Mouse (Mus musculus) intestine, postnatal 0 days (tissue): ENCODE results near the gene Hoxa7. TPM values are rescaled to one million over a fixed set of nuclear protein-coding genes. Genes with fewer than 3 reads are reported as not detected.
A peak's percentile ranks its signal among the peaks of the same experiment; 100 is the strongest.

Experiments used
- ATAC-seq: fragments of 200-750 bp; cut with Nextera tagmentation; 2 replicates; pipeline ENCODE4 v1.8.0; 2017; ENCODE audit warnings: mild to moderate bottlenecking, moderate TSS enrichment, moderate library complexity
- H3K27ac ChIP-seq: fragments of 300-500 bp; sonication (generic); 2 replicates; pipeline ENCODE4 v1.5.1; 2014; ENCODE audit warnings: mild to moderate bottlenecking, low read depth, low read length, moderate library complexity
- H3K27me3 ChIP-seq: fragments of 300-500 bp; sonication (generic); replicated peaks from 2 replicates; pipeline ENCODE4 v1.6.1; 2014; ENCODE audit warnings: low read length, mixed read lengths; ENCODE audit not compliant: control insufficient read depth, insufficient read depth
- H3K36me3 ChIP-seq: fragments of 300-500 bp; sonication (generic); 2 replicates; pipeline ENCODE4 v1.6.1; 2014; ENCODE audit warnings: mild to moderate bottlenecking, moderate library complexity; ENCODE audit not compliant: control insufficient read depth, insufficient read depth
- H3K4me1 ChIP-seq: fragments of 300-500 bp; sonication (generic); replicated peaks from 2 replicates; pipeline ENCODE4 v1.6.1; 2014; ENCODE audit warnings: antibody characterized with exemption, low read length, mixed read lengths; ENCODE audit not compliant: control insufficient read depth, insufficient read depth
- H3K4me2 ChIP-seq: fragments of 300-500 bp; sonication (generic); replicated peaks from 2 replicates; pipeline ENCODE4 v1.6.1; 2014; ENCODE audit warnings: low read depth, mild to moderate bottlenecking, moderate library complexity
- H3K4me3 ChIP-seq: fragments of 300-500 bp; sonication (generic); 2 replicates; pipeline ENCODE4 v1.5.1; 2014; ENCODE audit warnings: low read depth, low read length
- H3K9ac ChIP-seq: fragments of 300-500 bp; sonication (generic); 2 replicates; pipeline ENCODE4 v1.6.1; 2014; ENCODE audit warnings: mild to moderate bottlenecking, low read depth, low read length
- H3K9me3 ChIP-seq: fragments of 300-500 bp; sonication (generic); 2 replicates; pipeline ENCODE4 v1.6.1; 2016; ENCODE audit warnings: mixed run types; ENCODE audit not compliant: control insufficient read depth
- CTCF ChIP-seq: sonication (generic); IDR thresholded peaks from 2 replicates; pipeline ENCODE4 v1.5.1; 2016; ENCODE audit warnings: low read depth, mild to moderate bottlenecking, control low read depth, antibody characterized with exemption, moderate library complexity
- WGBS: fragments of 180-500 bp; shearing (Covaris S2); extraction: QIAGEN DNeasy Blood & Tissue Kit; methylation state at CpG from one replicate; pipeline ENCODE4 v1.1.7; 2014; 5-methylcytosine and 5-hydroxymethylcytosine counted together
- polyA plus RNA-seq: library from polyadenylated mRNA; unstranded; fragments of >200 nt; fragmentation: Nextera tagmentation; extraction: Ambion mirVana; gene quantifications from 2 replicates; pipeline ENCODE4 v1.2.1, GENCODE M21; 2015

The Hoxa7 gene
- polyA plus RNA-seq, 1 experiment from 2014 or later = 6.2 TPM

DNA sequence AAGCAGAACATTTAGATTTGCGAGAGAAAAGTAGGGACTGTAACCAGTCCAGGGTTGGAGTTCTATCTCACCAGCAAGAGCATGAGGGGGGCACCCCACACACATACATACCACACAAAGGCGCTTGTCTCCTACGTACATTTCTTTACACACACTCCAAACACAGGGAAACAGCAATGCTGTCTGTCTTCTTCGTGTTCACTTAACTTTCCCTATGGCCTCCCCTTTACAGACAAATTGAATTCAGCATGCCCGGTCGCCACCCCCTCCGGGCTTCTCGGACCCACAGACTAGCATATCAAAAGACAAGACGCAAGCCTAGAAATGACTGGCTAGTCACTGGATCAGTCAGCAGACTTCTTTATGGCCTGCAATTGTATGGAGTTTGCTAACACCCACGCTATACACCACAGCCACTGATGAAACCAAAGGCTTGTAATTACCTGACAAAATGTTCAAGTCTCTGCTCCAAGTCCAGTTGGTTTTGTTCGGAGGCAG, 41.4 kb downstream of the Hoxa7 start:
- 54% methylated on average over 11 of the region's 11 CpGs for WGBS
- Histone ChIP-seq H3K4me1 (0 out of 2 replicates have a peak, but pooled peaks cover 3% of the 10 kb centered on the region), H3K4me3 (peak overlapping the region; percentile 61), H3K9me3 (no peaks in the 10 kb centered on the region), H3K4me2 (peak overlapping the region; percentile 76), H3K36me3 (no peaks in the 10 kb centered on the region), H3K27me3 (peaks cover 12% of the 10 kb centered on the region; the same call in 1 of the 2 replicates), H3K9ac (peak overlapping the region; percentile 61; the same call in 1 of the 2 replicates), H3K27ac (peak overlapping the region; percentile 58; the same call in 1 of the 2 replicates)
- no peak for TF ChIP-seq CTCF
- no peak for ATAC-seq

DNA sequence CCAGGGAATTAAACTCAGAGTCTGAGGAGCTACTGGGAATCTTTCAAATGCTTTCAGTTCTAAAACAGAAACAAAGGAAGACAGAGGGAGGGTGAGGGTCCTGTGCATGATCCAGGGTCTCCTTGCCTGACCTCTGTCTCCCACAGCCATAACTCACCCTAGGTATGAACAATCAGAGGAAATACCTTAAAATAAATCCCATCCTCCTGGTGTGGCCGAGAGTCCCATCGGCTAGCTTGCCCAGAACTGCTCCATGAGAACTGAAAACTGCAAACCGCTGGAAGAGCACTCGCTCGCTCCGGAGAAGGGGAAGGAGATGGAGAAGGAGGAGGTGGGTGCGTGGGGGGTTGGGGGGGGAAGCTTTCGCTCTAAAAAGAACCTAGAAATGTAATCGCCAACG, 42.0 kb downstream of the Hoxa7 start:
- H3K9me3 ChIP-seq = no peaks in the 10 kb centered on the region
- H3K4me3 ChIP-seq = peak overlapping the region; percentile 61
- peak overlapping the region; percentile 76 for H3K4me2 ChIP-seq
- ATAC-seq = no peak
- peak overlapping the region; percentile 61; the same call in 1 of the 2 replicates for H3K9ac ChIP-seq
- H3K27me3 ChIP-seq = peaks cover 15% of the 10 kb centered on the region; the same call in 1 of the 2 replicates
- H3K27ac ChIP-seq = peak overlapping the region; percentile 58
- H3K36me3 ChIP-seq = no peaks in the 10 kb centered on the region
- 43% methylated on average over 10 of the region's 10 CpGs for WGBS
- TF ChIP-seq CTCF = no peak
- H3K4me1 ChIP-seq = 0 out of 2 replicates have a peak, but pooled peaks cover 3% of the 10 kb centered on the region

DNA sequence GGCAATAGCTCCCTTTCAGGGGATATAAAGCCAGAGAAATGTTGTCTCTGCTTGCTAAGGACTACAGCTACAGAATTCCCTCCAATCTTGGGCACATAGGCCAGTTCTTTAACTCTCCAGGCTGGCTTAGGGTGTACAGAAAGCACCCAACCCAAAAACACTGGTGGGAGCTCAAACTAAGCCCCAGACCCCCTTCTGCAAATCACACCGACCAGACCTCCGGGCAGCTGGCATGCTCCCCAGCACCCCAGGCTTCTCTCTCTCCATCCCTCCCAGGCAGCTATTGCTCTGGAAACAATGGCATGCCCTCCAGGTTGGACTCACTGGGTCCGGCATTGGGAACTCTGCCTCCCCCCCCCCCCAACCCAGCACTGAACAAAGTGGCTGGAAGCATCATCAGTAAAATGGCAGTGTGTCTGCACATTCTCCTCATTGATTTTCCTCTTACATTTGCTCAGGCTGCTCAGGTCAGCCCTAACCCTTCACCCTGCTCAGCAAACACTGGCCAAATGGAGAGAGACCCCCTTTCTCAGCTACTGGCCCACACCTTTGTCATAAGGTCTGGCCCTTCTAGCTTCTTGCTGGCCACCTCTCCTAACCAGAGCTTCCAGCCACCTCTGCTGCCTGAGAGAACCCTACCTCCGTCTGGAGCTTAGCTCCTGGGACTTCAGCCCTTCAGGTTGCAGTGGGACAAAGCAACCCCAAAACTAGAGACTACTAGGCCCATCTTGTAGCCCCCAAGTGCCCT, 42.6 kb downstream of the Hoxa7 start:
- TF ChIP-seq CTCF = no peak
- ATAC-seq = no peak
- Histone ChIP-seq H3K27ac (peak overlapping the region; percentile 58), H3K9me3 (no peaks in the 10 kb centered on the region), H3K4me1 (no peaks in the 10 kb centered on the region), H3K4me2 (peak overlapping the region; percentile 76), H3K27me3 (peaks cover 15% of the 10 kb centered on the region; the same call in 1 of the 2 replicates), H3K36me3 (no peaks in the 10 kb centered on the region), H3K4me3 (peak overlapping the region; percentile 61), H3K9ac (peak overlapping the region; percentile 61)
- 49% methylated on average over 4 of the region's 4 CpGs for WGBS

DNA sequence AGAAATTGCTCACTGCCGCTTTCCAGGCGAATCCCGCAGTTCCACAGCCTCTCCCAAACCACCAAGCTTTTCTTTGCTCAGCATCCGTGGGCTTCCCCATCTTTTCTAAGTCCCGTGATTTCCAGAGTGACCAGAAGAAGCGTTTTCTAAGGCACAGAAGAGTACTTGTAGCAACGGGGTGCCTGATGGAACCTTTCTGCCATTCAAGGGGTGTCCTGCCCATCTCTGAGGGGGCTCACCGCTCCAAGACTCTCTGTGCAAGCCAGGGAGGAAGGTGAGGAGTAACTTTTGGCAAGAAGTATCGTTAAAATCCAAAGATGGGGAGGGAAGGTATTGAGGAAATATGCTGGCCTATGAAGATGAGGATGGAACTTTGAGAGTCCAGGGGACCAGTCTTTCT, 43.8 kb downstream of the Hoxa7 start:
- WGBS = 31% methylated on average over 9 of the region's 9 CpGs
- H3K4me1 ChIP-seq = no peaks in the 10 kb centered on the region
- peaks cover 15% of the 10 kb centered on the region; the same call in 1 of the 2 replicates for H3K27me3 ChIP-seq
- H3K9me3 ChIP-seq = no peaks in the 10 kb centered on the region
- peak overlapping the region; percentile 87 for H3K27ac ChIP-seq
- peak overlapping the region; percentile 76 for H3K4me2 ChIP-seq
- TF ChIP-seq CTCF = no peak
- peak overlapping the region; percentile 61 for H3K4me3 ChIP-seq
- ATAC-seq = no peak
- no peaks in the 10 kb centered on the region for H3K36me3 ChIP-seq
- H3K9ac ChIP-seq = peak overlapping the region; percentile 61

DNA sequence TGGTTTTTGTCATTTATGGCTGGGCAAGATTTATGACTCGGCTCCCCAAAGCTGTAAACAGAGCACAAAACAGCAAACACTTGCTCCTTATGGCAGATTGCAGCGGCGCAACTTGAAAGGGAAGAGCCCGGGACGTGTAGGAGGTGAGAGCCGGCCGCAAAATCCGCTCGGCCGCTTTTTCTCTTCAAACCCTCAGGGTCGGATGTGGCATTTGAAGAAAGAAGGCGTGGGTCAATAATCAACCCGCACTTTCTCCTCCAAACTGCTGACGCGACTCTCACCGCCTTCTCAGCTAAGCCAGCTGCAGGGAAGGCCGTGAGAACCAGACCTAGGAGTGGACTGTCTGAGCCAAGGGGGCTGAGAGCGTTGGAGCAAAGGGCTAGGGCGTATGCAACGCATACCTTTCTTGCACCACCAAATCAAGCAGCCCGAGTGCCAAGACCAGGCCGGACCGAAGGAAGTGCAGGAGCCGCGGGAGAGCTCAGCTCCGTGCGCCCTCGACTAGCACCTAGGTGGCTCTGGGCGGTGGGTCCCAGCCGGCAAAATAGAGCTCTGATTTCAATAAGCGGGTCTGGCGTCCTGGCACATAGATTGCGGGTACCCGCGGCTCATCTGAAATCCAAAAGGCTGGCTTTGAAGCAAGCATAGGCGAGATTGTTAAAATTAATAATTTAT, 44.5 kb downstream of the Hoxa7 start, which contains the start of gene 5730596B20Rik:
Gene 5730596B20Rik (plus strand): TSS at position 438 of the 675 bp plus-strand sequence.
- H3K27me3 ChIP-seq = peaks cover 19% of the 10 kb centered on the region; the same call in 1 of the 2 replicates
- TF ChIP-seq CTCF = no peak
- H3K9me3 ChIP-seq = no peaks in the 10 kb centered on the region
- peak within 1 kb of the TSS; percentile 87 for H3K27ac ChIP-seq
- no peak for ATAC-seq
- no peaks in the 10 kb centered on the region for H3K36me3 ChIP-seq
- peak within 1 kb of the TSS; percentile 76 for H3K4me2 ChIP-seq
- peak within 1 kb of the TSS; percentile 68 for H3K9ac ChIP-seq
- H3K4me3 ChIP-seq = peak within 1 kb of the TSS; percentile 61
- H3K4me1 ChIP-seq = no peaks in the 10 kb centered on the region
- WGBS = 4% methylated on average over 36 of the region's 36 CpGs

DNA sequence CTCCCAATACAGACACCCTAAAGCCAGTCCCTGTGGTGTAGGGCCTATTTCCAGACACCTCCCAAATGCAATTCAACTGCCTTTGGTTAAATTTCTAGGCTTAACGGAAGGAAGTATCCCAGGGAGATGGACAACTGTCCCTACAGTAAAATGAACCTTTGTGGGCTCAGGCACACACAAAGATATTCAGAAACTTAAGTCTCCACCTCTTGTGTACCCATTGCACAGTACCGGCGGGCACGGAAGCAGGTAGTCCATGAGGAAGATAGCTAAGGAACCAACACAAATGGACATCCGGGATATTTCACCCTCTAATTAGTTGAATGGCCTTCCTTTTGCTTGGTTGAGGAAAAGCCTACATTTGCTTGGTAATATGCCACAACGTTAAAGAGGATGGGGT, 45.3 kb downstream of the Hoxa7 start:
- Histone ChIP-seq H3K36me3 (no peaks in the 10 kb centered on the region), H3K9ac (peak overlapping the region; percentile 68; the same call in 1 of the 2 replicates), H3K27ac (peak overlapping the region; percentile 87), H3K4me1 (no peaks in the 10 kb centered on the region), H3K4me3 (peak overlapping the region; percentile 61), H3K9me3 (no peaks in the 10 kb centered on the region), H3K4me2 (peak overlapping the region; percentile 76), H3K27me3 (peaks cover 24% of the 10 kb centered on the region; the same call in 1 of the 2 replicates)
- 3% methylated on average over 6 of the region's 6 CpGs for WGBS
- no peak for ATAC-seq
- no peak for TF ChIP-seq CTCF
